Mouse (Mus musculus): ENCODE measurements around the gene Clec1a. TPM values are rescaled to one million over a fixed set of nuclear protein-coding genes. Genes with fewer than 3 reads are reported as not detected.

Clec1a gene
- polyA plus RNA-seq, 1 experiment from 2014 or later: 2.8 TPM

- no peaks in the 10 kb centered on the region for H3K36me3 ChIP-seq
- no peak overlapping the region for H3K27ac ChIP-seq
- ATAC-seq (ENCODE audit: low FRiP score, low read depth): no peak
- no peak overlapping the region for H3K4me2 ChIP-seq (replicated peaks)
- H3K4me1 ChIP-seq: peaks cover 4% of the 10 kb centered on the region; the same call in 1 of the 2 replicates
- no peaks in the 10 kb centered on the region for H3K9me3 ChIP-seq
- no peak overlapping the region for H3K9ac ChIP-seq
- WGBS: 76% methylated on average over 4 of the region's 4 CpGs
- H3K4me3 ChIP-seq: no peak overlapping the region
- no peaks in the 10 kb centered on the region for H3K27me3 ChIP-seq (replicated peaks)
These were observed 24.5 kb downstream of the Clec1a start for GRCm38 (mm10) chr6:129427281-129427680.

GRCm38 (mm10) chr6:129425812-129426211, 26.0 kb downstream of the Clec1a start:
- H3K27ac ChIP-seq: no peak overlapping the region
- no peak overlapping the region for H3K4me3 ChIP-seq
- H3K27me3 ChIP-seq (replicated peaks): no peaks in the 10 kb centered on the region
- H3K36me3 ChIP-seq: no peaks in the 10 kb centered on the region
- ATAC-seq (ENCODE audit: low FRiP score, low read depth): no peak
- H3K9ac ChIP-seq: no peak overlapping the region
- H3K4me2 ChIP-seq (replicated peaks): no peak overlapping the region
- no peaks in the 10 kb centered on the region for H3K9me3 ChIP-seq
- H3K4me1 ChIP-seq: peaks cover 4% of the 10 kb centered on the region; the same call in 1 of the 2 replicates
- WGBS: 36% methylated on average over 5 of the region's 5 CpGs

DNA sequence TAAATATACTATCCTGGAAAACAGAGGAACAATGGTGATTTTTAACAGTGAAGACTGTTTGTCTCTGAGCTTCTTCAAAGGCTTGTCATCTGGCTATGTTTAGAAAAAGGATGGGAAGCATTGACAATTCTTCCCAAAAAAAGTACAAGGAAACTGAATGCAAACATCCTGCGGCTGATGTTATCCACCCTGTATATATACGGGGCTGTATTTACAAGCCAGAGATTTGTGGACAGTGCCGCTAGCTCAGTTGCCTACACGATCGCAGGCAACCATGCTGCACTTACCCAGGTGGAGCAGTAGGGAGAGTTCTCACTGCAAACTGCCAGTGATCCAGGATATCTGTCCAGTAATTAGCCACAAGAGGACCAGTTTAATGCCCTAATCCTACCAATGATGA, 26.6 kb downstream of the Clec1a start:
- H3K36me3 ChIP-seq: no peaks in the 10 kb centered on the region
- ATAC-seq (ENCODE audit: low FRiP score, low read depth): no peak
- no peak overlapping the region for H3K4me3 ChIP-seq
- no peak overlapping the region for H3K27ac ChIP-seq
- H3K27me3 ChIP-seq (replicated peaks): no peaks in the 10 kb centered on the region
- no peak overlapping the region for H3K4me2 ChIP-seq (replicated peaks)
- H3K9me3 ChIP-seq: no peaks in the 10 kb centered on the region
- H3K4me1 ChIP-seq: peaks cover 4% of the 10 kb centered on the region; the same call in 1 of the 2 replicates
- H3K9ac ChIP-seq: no peak overlapping the region
- WGBS: 62% methylated on average over 5 of the region's 5 CpGs

DNA sequence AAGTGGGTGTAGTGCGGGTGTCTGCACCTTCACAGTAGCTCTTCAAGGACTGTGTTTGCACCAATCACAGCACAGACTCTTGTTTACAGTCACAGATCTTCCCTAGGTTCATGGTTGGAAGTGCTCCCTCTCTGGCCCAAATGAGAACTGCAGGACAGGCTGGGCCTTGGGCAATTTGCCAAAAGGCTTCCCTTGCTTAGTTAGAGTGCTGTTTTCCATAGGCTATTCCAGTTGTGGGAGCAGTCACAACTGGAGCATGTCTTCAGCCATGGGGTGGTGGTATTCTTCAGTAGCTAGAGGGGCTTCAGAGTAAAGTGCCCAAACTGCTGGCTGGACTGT, 28.1 kb downstream of the Clec1a start:
- Histone ChIP-seq H3K36me3 (no peaks in the 10 kb centered on the region), H3K9ac (no peak overlapping the region), H3K4me3 (no peak overlapping the region), H3K27ac (no peak overlapping the region), H3K9me3 (no peaks in the 10 kb centered on the region), H3K4me1 (peaks cover 4% of the 10 kb centered on the region; the same call in 1 of the 2 replicates), H3K4me2 (replicated peaks) (no peak overlapping the region), H3K27me3 (replicated peaks) (no peaks in the 10 kb centered on the region)
- 12% methylated on average over 1 of the region's 1 CpGs for WGBS
- ATAC-seq (ENCODE audit: low FRiP score, low read depth): peak; percentile 93

- H3K9ac ChIP-seq: no peak overlapping the region
- 73% methylated on average over 4 of the region's 4 CpGs for WGBS
- H3K36me3 ChIP-seq: no peaks in the 10 kb centered on the region
- H3K27ac ChIP-seq: no peak overlapping the region
- no peak overlapping the region for H3K4me2 ChIP-seq (replicated peaks)
- H3K9me3 ChIP-seq: no peaks in the 10 kb centered on the region
- ATAC-seq (ENCODE audit: low FRiP score, low read depth): peak; percentile 51
- H3K4me1 ChIP-seq: peaks cover 4% of the 10 kb centered on the region; the same call in 1 of the 2 replicates
- H3K27me3 ChIP-seq (replicated peaks): no peaks in the 10 kb centered on the region
- H3K4me3 ChIP-seq: no peak overlapping the region
These were observed 28.6 kb downstream of the Clec1a start for GRCm38 (mm10) chr6:129423040-129423733.

GRCm38 (mm10) chr6:129422311-129422710, 29.5 kb downstream of the Clec1a start:
- no peak overlapping the region for H3K4me2 ChIP-seq (replicated peaks)
- H3K9me3 ChIP-seq: no peaks in the 10 kb centered on the region
- peaks cover 4% of the 10 kb centered on the region; the same call in 1 of the 2 replicates for H3K4me1 ChIP-seq
- no peak overlapping the region for H3K4me3 ChIP-seq
- H3K27me3 ChIP-seq (replicated peaks): no peaks in the 10 kb centered on the region
- H3K27ac ChIP-seq: no peak overlapping the region
- no peaks in the 10 kb centered on the region for H3K36me3 ChIP-seq
- H3K9ac ChIP-seq: no peak overlapping the region
- 94% methylated on average over 3 of the region's 3 CpGs for WGBS
- no peak for ATAC-seq (ENCODE audit: low FRiP score, low read depth)

DNA sequence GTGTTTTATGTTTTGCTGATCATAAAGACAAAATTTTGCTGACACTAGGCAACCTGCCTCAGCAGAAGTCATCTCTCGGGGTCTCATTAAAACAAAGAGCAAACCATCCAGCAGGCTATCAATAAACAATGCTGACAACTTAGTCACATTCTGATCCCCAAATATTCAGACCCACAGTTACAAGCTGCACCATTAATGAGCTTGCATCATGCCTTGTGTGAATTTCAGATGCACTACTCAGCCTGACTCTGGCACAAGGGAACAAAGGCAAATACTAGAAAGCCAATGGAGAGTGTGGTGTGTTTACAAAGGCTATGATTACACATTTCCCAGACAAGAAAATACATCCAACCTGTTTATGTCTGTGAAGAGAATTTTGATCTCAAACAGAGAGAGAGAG, 37.6 kb downstream of the Clec1a start:
- Histone ChIP-seq H3K27ac (no peak overlapping the region), H3K9me3 (no peaks in the 10 kb centered on the region)
- WGBS: 88% methylated on average over 1 of the region's 1 CpGs

DNA sequence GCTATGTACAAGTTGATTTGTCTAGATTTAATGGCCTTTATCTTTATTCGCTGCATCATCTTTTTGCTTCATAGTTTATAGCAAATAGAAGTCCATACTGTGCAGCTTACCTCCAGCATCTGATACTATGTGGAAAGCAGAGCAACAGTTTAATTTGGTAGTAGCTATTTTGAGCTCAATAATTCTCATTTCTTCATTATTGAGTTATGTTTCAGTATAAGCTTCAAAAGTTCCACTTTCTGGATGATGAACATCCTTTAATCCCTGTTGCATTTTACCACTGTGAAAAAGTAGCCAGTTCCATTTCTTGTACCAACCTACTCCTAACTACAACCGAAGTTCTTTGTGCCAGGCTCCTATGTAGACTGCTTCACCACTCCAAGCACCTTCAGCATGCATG, 43.2 kb downstream of the Clec1a start, which contains the start of gene Clec9a:
TSS of gene Clec9a (plus strand) at position 301 of the 400 bp plus-strand sequence.
- no peak within 1 kb of the TSS for H3K4me2 ChIP-seq (replicated peaks)
- no peaks in the 10 kb centered on the region for H3K4me1 ChIP-seq
- H3K36me3 ChIP-seq: no peaks in the 10 kb centered on the region
- no peak within 1 kb of the TSS for H3K9ac ChIP-seq
- no peak within 1 kb of the TSS for H3K27ac ChIP-seq
- WGBS: 91% methylated on average over 2 of the region's 2 CpGs
- H3K27me3 ChIP-seq (replicated peaks): no peaks in the 10 kb centered on the region
- ATAC-seq (ENCODE audit: low FRiP score, low read depth): no peak
- no peak within 1 kb of the TSS for H3K4me3 ChIP-seq
- H3K9me3 ChIP-seq: no peaks in the 10 kb centered on the region

More for the DNA sequence above, 37.6 kb downstream of the Clec1a start:
- no peaks in the 10 kb centered on the region for H3K27me3 ChIP-seq (replicated peaks)
- H3K4me3 ChIP-seq: no peak overlapping the region
- H3K4me2 ChIP-seq (replicated peaks): no peak overlapping the region
- H3K4me1 ChIP-seq: no peaks in the 10 kb centered on the region
- ATAC-seq (ENCODE audit: low FRiP score, low read depth): no peak
- no peaks in the 10 kb centered on the region for H3K36me3 ChIP-seq
- no peak overlapping the region for H3K9ac ChIP-seq

DNA sequence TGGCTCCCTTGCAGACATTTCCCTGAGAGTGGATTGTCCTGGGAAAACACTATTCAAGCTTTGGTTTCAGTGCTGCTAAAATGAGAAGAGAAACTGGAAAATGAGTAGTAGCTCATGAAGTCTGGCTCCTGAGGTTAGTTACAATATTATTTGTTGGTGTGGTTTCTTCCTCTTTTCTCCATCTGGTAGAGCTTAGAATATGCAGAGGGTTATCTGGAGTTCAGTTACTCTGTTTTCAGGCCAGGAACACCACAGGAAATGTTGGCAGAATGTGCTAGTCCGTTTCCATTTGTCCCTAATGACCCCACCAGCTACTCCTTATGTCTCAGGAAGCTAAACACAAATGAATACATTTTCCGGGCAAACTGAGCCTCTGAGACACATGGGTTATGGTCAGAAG, 44.5 kb downstream of the Clec1a start:
- Histone ChIP-seq H3K4me3 (no peak overlapping the region), H3K36me3 (no peaks in the 10 kb centered on the region), H3K27ac (no peak overlapping the region), H3K9me3 (no peaks in the 10 kb centered on the region), H3K4me2 (replicated peaks) (no peak overlapping the region), H3K4me1 (no peaks in the 10 kb centered on the region), H3K27me3 (replicated peaks) (no peaks in the 10 kb centered on the region), H3K9ac (no peak overlapping the region)
- ATAC-seq (ENCODE audit: low FRiP score, low read depth): no peak
- 46% methylated on average over 2 of the region's 2 CpGs for WGBS

- Histone ChIP-seq H3K4me2 (replicated peaks) (no peak overlapping the region), H3K27me3 (replicated peaks) (no peaks in the 10 kb centered on the region), H3K4me1 (no peaks in the 10 kb centered on the region), H3K27ac (no peak overlapping the region), H3K9me3 (no peaks in the 10 kb centered on the region), H3K4me3 (no peak overlapping the region), H3K36me3 (no peaks in the 10 kb centered on the region), H3K9ac (no peak overlapping the region)
- ATAC-seq (ENCODE audit: low FRiP score, low read depth): no peak
These were observed 45.8 kb downstream of the Clec1a start for GRCm38 (mm10) chr6:129405999-129406398.

DNA sequence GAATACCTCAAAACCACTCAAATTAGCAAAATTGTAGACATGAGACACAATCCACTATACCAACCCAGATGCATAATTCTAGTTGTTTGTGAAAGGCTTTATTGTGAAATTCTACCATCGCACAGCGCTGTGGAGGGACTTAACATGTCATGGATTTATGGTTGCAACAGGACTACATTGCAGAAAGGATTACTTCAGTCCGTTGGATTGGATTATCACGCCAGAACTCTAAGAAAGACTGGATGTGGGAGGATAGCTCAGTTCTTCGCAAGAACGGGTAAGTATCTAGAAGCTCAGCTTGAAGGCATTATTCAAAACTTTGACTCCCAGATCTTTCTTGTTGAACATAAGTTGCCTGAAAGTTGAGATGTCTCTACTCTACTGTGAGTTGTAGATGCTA, 48.4 kb downstream of the Clec1a start:
- no peak for ATAC-seq (ENCODE audit: low FRiP score, low read depth)
- Histone ChIP-seq H3K4me1 (no peaks in the 10 kb centered on the region), H3K27ac (no peak overlapping the region), H3K9me3 (no peaks in the 10 kb centered on the region), H3K36me3 (no peaks in the 10 kb centered on the region), H3K9ac (no peak overlapping the region), H3K4me3 (no peak overlapping the region), H3K27me3 (replicated peaks) (no peaks in the 10 kb centered on the region), H3K4me2 (replicated peaks) (no peak overlapping the region)
- 89% methylated on average over 6 of the region's 6 CpGs for WGBS

- Histone ChIP-seq H3K9ac (no peak overlapping the region), H3K4me2 (replicated peaks) (no peak overlapping the region), H3K36me3 (no peaks in the 10 kb centered on the region), H3K4me3 (no peak overlapping the region), H3K27me3 (replicated peaks) (no peaks in the 10 kb centered on the region), H3K4me1 (no peaks in the 10 kb centered on the region), H3K27ac (no peak overlapping the region), H3K9me3 (no peaks in the 10 kb centered on the region)
- ATAC-seq (ENCODE audit: low FRiP score, low read depth): no peak
- WGBS: 95% methylated on average over 2 of the region's 2 CpGs
These were observed 49.4 kb downstream of the Clec1a start for GRCm38 (mm10) chr6:129402404-129402803.

DNA sequence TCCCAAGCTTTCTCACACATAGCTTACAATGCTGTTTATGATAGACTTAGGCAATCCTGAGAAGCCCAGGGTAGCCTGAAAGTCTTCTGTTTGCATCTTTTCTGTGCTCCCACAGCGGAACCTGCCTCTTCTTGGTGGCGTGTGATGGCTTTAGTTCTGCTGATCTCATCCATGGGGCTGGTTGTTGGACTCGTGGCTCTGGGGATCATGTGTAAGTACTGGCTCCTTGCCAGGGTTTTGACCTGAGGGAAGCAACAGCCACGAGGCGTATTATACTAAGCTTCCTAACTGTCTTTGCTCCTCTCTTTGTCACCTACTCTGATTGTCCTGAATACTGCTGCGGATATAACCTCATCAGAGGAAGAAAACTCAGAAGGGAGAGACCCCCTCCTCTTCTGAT, 51.9 kb downstream of the Clec1a start:
- WGBS: 77% methylated on average over 6 of the region's 6 CpGs
- no peaks in the 10 kb centered on the region for H3K36me3 ChIP-seq
- no peak overlapping the region for H3K27ac ChIP-seq
- H3K9me3 ChIP-seq: no peaks in the 10 kb centered on the region
- H3K4me2 ChIP-seq (replicated peaks): no peak overlapping the region
- H3K9ac ChIP-seq: no peak overlapping the region
- no peak overlapping the region for H3K4me3 ChIP-seq
- no peaks in the 10 kb centered on the region for H3K4me1 ChIP-seq
- ATAC-seq (ENCODE audit: low FRiP score, low read depth): no peak
- H3K27me3 ChIP-seq (replicated peaks): no peaks in the 10 kb centered on the region
